Mouse (Mus musculus): ENCODE data around the gene H60b.
"Not testable (repeated sequence)": the region's sequence is repeated elsewhere in the genome, so short reads cannot be mapped to it uniquely, and the experiment has no call there.

H60b gene

GRCm38 (mm10) chr10:22273684-22274305, 115.4 kb downstream of the H60b start:
- DNase-seq (ENCODE audit: low spot score in 2 of 2): no peak

- DNase-seq (ENCODE audit: low spot score in 2 of 2): no peak
Measured at GRCm38 (mm10) chr10:22274445-22275057, 116.2 kb downstream of the H60b start.

- not testable (repeated sequence) for DNase-seq (ENCODE audit: low spot score in 2 of 2)
Measured at GRCm38 (mm10) chr10:22278468-22278867, 120.1 kb downstream of the H60b start.

GRCm38 (mm10) chr10:22282816-22283215, 124.4 kb downstream of the H60b start:
- no peak for DNase-seq (ENCODE audit: low spot score in 2 of 2)

GRCm38 (mm10) chr10:22295676-22296075, 137.3 kb downstream of the H60b start:
- no peak for DNase-seq (ENCODE audit: low spot score in 2 of 2)

- DNase-seq (ENCODE audit: low spot score in 2 of 2): no peak
Measured at GRCm38 (mm10) chr10:22297033-22297762, 138.8 kb downstream of the H60b start.

- no peak for DNase-seq (ENCODE audit: low spot score in 2 of 2)
Measured at GRCm38 (mm10) chr10:22297766-22298461, 139.5 kb downstream of the H60b start.

- DNase-seq (ENCODE audit: low spot score in 2 of 2): no peak
Measured at GRCm38 (mm10) chr10:22299324-22299723, 140.9 kb downstream of the H60b start.

GRCm38 (mm10) chr10:22301641-22302040, 143.3 kb downstream of the H60b start:
- DNase-seq (ENCODE audit: low spot score in 2 of 2): no peak

GRCm38 (mm10) chr10:22302344-22303057, 144.1 kb downstream of the H60b start:
- no peak for DNase-seq (ENCODE audit: low spot score in 2 of 2)

- no peak for DNase-seq (ENCODE audit: low spot score in 2 of 2)
Measured at GRCm38 (mm10) chr10:22303736-22304135, 145.3 kb downstream of the H60b start.

GRCm38 (mm10) chr10:22305801-22306200, 147.4 kb downstream of the H60b start:
- DNase-seq (ENCODE audit: low spot score in 2 of 2): no peak

GRCm38 (mm10) chr10:22306452-22306851, 148.1 kb downstream of the H60b start:
- peak in 1 of 2 experiments; percentile 12 for DNase-seq (ENCODE audit: low spot score in 2 of 2)

- no peak for DNase-seq (ENCODE audit: low spot score in 2 of 2)
Measured at GRCm38 (mm10) chr10:22308221-22308620, 149.8 kb downstream of the H60b start.

- no peak for DNase-seq (ENCODE audit: low spot score in 2 of 2)
Measured at GRCm38 (mm10) chr10:22322858-22323257, 164.5 kb downstream of the H60b start.

Data from thymus, postnatal 10 days (tissue).